Mouse (Mus musculus) spleen, adult 12 weeks (tissue): ENCODE measurements around the gene Gphn.
A peak's percentile ranks its signal among the peaks of the same experiment; 100 is the strongest.

Experiments used
- DNase-seq: peaks from one replicate; pipeline ENCODE4 v3.0.0; 2022; ENCODE audit warnings: low spot score

Gene Gphn

GRCm38 (mm10) chr12:78225707-78226518, at the start of gene Gphn:
Gphn (plus strand) TSS chr12:78226379.
- DNase-seq: peak; percentile 65

DNA sequence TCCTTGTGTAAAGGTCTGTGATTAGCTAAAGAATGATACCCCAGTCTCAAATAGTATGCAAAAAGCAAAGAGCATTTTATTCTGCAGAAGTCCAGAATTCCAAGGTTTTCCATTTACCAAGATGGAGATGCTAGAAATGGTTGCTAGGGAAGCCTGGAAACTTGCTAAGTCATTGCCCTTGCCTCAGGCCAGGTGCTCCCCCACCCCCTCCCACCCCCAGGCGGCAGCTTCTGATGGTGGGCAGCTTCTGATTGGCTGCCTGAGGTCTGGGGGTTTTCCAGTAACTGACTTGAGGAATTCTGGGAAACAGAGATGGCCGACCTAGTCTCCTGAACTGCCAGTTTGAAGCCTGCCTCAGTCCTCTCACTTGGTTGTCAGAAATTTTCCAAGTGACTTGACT, 44.7 kb upstream of the Gphn start:
- DNase-seq: no peak

GRCm38 (mm10) chr12:78193942-78194341, 32.2 kb upstream of the Gphn start, which contains the start of gene Gm6657:
Gm6657 (plus strand) TSS chr12:78194242.
- no peak for DNase-seq

- DNase-seq: no peak
These were observed 30.8 kb upstream of the Gphn start for GRCm38 (mm10) chr12:78195368-78195767.

- no peak for DNase-seq
These were observed 22.5 kb upstream of the Gphn start for GRCm38 (mm10) chr12:78203646-78204045.

- DNase-seq: peak; percentile 16
These were observed 20.1 kb upstream of the Gphn start for GRCm38 (mm10) chr12:78205915-78206570.

- DNase-seq: no peak
These were observed 19.6 kb upstream of the Gphn start for GRCm38 (mm10) chr12:78206571-78206960.

DNA sequence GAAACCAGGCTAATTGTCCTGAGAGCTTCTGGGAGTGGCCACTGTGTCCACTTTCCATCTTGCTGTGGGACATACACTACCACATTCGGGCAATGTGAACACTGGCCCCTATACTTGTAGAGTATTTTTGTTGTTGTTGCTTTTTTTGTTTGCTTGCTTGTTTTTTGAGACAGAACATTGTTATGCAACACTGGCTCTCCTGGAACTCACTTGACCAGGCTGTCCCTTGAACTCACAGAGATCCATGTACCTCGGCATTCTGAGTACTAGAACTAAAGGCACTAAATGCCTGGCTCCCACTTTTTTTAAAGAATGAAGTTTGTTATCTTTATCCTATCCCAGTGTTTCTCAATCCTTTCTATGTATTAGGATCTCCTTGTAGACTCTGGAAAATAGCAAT, 16.3 kb upstream of the Gphn start:
- DNase-seq: no peak

GRCm38 (mm10) chr12:78215490-78215889, 10.7 kb upstream of the Gphn start:
- DNase-seq: no peak

DNA sequence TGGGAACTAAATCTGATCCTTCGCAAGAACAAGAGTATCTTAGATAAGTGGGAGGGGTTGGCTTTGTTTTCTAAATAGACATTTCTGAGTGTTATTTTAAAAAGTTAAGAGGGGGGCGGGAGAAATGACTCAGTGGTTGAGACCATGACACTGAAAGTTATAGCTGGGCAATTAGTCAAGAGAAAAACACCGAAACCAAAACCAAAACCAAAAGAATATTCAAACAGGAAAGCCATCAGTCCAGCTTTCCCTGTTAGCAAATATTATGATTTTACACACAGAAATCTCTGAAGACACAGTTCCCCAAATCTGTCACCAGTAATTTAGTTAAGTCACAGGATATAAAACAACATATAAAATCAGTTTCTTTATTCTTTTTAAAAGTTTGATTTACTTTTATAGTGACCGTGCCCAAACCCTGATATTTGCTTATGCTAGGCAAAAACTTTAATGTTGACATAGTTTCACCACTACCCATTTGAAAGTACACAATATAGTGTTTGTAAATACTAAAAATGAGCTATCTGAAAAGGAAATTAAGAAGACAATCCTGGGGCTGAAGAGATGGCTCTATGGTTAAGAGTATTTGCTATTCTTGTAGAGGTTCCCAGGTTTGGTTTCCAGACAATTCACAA, 6.9 kb upstream of the Gphn start:
- DNase-seq: no peak

GRCm38 (mm10) chr12:78226519-78226875, 318 bp downstream of the Gphn start:
- no peak for DNase-seq

DNA sequence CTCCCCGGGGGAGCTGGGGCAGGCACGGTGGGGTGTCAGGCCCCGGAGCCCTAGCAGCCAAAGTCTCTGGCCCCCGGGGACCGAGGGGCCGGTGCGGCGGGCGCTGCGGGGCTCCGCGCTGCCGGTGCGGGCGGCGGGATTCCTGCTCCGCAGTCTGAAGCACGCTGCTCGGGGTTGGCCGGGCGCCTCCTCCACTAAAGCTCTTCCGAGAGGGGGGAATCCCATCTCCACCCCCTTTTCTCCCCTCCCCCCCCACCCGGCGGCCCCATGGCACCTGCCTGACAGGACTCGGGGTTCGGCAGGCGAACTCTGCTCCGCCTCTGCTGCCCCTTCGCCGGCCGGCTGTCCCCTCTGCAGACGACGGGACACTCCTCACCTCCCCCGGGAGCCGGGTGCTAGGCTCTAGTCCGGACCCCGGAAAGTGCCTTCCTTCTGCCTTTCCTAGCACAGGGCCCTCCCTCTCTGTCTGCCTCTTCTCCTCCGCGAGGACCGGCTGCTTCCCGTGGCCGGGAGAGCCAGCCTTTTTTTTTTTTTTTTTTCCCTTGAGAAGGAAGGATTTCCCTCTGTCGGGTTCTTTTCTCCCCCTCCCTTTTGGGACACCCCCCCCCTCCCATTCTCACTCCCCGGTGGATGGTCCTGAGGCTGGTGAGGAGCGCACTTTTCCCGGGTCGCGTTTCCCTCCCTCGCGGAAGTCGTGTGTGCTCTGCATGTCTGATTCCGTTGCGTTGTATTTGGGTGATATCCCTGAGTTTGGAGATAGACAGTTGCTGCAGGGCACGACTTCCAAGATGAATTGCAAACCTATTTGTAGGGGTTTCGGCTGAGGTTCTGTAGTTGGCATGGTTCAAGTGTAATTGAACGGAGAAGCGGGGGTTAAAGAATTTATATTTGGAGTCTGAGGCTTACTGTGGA, 1.1 kb downstream of the Gphn start:
- peak; percentile 5 for DNase-seq

DNA sequence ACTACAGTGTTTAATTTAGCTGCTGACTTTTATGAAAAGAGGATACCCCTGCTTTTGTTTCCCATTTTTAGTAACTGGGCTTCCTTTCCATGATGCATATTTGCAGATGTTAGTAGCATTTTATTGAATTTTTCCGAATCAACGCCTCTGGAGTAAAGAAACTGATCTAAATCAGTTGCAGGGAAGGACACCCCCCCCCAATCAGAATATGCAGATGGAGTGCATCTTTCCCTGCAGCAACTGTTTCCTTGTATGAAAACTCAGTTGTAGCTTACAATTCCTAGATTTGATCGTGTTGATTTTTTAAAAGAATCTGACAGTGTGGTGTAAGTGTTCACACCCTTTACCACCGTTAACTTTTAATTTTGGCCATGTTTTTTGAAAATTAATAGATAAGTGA, 2.0 kb downstream of the Gphn start:
- no peak for DNase-seq

DNA sequence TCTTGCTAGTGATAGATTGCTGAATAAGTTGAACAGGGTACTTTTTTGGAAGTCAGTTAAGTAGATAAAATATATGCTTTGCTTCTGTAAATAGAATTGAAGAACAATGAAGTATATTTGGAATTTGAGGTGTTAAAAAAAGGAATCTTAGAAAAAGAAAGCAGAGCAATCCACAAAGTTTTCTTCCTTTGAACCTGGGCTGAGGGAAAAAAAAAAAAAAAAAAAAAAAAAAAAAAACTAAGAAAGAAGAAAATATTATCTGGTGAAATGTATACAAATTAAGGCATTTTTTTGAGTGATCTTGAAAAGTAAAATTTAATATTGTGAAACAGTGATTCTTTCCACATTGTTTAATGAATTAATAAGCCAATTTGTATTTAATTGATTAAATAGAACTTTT, 6.4 kb downstream of the Gphn start:
- DNase-seq: no peak

DNA sequence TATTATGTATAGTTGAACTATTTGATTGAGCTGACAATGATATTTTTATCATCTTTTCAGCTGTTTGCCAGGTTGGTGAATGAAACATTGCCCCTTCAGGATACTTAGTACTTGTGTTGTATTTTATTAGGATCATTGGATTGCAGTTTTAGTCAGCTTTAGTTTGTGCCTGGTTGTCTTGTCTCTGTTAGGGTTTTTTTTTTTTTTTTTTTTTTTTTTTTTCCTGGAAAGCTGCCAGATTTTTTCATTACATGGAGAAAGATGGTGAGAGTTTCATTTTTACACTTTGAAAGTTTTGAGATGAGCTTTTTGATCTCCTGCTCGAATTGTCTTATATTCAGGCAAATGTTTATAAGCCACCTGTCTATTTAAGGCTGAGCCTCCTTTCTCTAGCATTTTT, 22.2 kb downstream of the Gphn start:
- DNase-seq: no peak

- no peak for DNase-seq
These were observed 23.0 kb downstream of the Gphn start for GRCm38 (mm10) chr12:78249151-78249550.

DNA sequence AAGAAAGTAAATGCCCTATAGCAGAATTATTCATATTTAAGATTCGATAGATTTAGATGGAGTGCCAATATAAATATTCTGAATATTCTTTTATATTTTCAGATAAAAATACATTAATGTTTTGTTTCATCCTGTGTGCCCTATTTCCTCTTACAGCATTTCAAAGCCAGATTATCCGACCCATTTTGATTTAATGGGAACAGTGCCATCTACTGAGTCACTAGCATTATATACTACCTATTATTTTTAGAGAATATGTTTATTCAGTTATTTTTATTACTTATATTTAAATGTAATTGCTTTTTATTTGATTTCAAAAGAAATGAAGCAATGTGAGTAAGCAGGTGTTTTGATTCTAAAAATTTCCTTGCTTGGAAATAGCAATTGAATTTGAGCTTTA, 51.2 kb downstream of the Gphn start:
- DNase-seq: no peak

- DNase-seq: no peak
These were observed 64.2 kb downstream of the Gphn start for GRCm38 (mm10) chr12:78290384-78290783.

DNA sequence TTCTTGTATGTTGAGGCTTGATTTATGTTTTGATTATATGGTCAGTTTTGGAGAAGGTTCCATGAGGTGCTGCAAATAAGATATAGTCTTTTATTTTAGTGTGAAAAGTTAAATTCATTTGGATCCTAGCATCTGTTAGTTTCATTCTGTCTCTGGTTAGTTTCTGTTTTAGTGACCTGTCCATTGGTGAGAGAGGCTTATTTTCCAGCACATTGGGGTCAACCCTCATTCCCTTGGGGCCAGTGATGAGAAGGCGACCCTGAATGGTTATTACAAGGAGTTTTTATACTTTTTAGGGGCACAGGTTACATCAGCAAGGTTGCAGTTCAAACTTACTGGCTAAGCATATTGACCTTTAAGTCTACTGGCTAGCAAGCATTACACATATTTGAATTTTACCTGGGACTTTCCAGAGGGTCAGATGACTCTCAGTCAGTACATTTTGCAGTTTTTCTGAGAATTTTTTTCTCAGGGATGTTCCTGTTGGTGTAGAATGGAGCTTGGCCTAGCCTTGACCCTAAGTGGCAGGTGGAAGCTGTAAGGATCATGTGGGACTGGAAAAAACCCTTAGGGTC, 72.7 kb downstream of the Gphn start:
- DNase-seq: no peak

DNA sequence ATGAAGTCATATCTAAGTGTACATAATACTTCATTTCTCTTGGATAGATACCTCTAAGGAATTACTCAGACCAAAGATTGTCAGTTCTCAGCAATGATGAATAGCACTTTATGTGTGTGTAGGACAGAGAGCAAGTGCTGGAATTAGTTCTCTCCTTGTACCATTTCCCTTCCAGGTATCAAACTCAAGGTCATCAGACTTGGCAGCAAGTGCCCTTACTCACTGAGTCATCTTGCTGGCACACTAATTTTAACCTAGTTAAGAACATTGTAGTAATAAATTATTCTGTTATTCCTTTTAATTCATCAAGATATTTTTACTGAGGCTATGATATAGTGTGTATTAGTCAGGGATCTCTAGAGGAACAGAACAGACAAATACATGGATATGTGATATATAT, 88.9 kb downstream of the Gphn start:
- DNase-seq: no peak

GRCm38 (mm10) chr12:78327946-78328345, 101.8 kb downstream of the Gphn start:
- no peak for DNase-seq

DNA sequence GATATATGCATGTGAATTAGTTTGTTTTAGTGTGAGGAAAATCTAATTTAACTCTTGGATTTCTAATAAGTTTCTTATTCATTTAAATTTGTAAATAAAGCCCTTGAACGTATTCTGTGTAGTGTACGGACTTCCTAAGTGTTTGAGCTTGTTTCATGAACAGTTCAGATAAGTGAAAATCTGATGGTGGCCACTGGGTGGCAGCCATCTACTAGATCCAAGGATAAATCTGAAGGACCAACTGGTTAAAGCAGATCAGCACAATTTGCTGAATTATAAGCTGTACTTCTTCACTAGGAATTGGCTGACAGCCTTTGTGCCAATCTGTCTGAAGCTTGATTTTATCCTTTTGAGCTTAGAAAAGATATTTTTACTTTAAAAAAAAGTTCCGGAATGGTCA, 105.9 kb downstream of the Gphn start:
- DNase-seq: no peak
